Mouse (Mus musculus) forebrain, embryonic 12.5 days (tissue): ENCODE data around the gene Ube4b. TPM values are rescaled to one million over a fixed set of nuclear protein-coding genes. Genes with fewer than 3 reads are reported as not detected.

Experiments
- ATAC-seq: fragments of 200-750 bp; cut with Nextera tagmentation; 2 replicates; pipeline ENCODE4 v1.8.0; 2017; ENCODE audit warnings: moderate TSS enrichment; ENCODE audit not compliant: low FRiP score
- H3K27ac ChIP-seq: fragments of 300-500 bp; sonication (generic); 2 replicates; pipeline ENCODE4 v1.5.1; 2016; ENCODE audit warnings: mild to moderate bottlenecking
- H3K27me3 ChIP-seq: fragments of 300-500 bp; sonication (generic); 2 replicates; pipeline ENCODE4 v1.6.1; 2016; ENCODE audit warnings: mild to moderate bottlenecking
- H3K36me3 ChIP-seq: fragments of 300-500 bp; sonication (generic); replicated peaks from 2 replicates; pipeline ENCODE4 v1.6.1; 2016; ENCODE audit warnings: mild to moderate bottlenecking
- H3K4me1 ChIP-seq: fragments of 300-500 bp; sonication (generic); 2 replicates; pipeline ENCODE4 v1.6.1; 2016
- H3K4me2 ChIP-seq: fragments of 300-500 bp; sonication (generic); 2 replicates; pipeline ENCODE4 v1.6.1; 2016; ENCODE audit warnings: mild to moderate bottlenecking, moderate library complexity
- H3K4me3 ChIP-seq: fragments of 300-500 bp; sonication (generic); replicated peaks from 2 replicates; pipeline ENCODE4 v1.5.1; 2016; ENCODE audit warnings: mild to moderate bottlenecking
- H3K9ac ChIP-seq: fragments of 300-500 bp; sonication (generic); 2 replicates; pipeline ENCODE4 v1.6.1; 2016; ENCODE audit warnings: mild to moderate bottlenecking
- H3K9me3 ChIP-seq: fragments of 300-500 bp; sonication (generic); 2 replicates; pipeline ENCODE4 v1.6.1; 2016
- WGBS: fragments of 180-500 bp; shearing (Covaris S2); methylation state at CpG from one replicate; pipeline ENCODE4 v1.1.7; 2016; 5-methylcytosine and 5-hydroxymethylcytosine counted together
- polyA plus RNA-seq: library from polyadenylated mRNA; unstranded; fragments of >200 nt; fragmentation: Nextera tagmentation; extraction: Ambion mirVana; gene quantifications from 2 replicates; pipeline ENCODE4 v1.2.1, GENCODE M21; 2016

Gene Ube4b
- polyA plus RNA-seq, 1 experiment from 2014 or later = 68.9 TPM

DNA sequence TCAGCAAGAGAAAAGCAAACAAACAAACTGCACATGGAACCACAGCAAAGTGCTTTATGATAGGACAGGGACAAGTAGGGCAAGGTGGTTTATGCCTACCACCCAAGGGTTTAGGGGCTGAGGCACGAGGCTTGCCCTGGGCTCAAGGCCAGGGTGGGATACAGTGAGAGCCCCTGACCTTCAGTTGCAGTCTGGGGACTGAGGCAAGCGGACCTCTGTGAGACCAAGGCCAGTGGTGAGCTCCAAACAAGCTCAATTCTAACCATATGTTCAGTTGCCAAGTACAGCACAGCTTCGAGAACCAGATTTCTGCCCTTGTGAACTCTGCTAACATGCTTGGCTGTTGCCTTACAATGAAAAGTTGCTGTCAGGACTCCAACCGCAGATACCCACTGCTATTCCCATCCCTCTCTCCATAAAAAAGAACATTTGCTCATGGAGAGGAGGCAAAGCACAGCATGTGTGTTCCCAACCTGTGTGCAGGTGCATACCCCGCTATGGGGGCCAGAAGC lies 8.6 kb downstream of the Ube4b start:
- H3K27me3 ChIP-seq = no peaks in the 10 kb centered on the region
- no peak overlapping the region for H3K27ac ChIP-seq
- peaks cover 30% of the 10 kb centered on the region for H3K4me1 ChIP-seq
- ATAC-seq = no peak
- H3K9ac ChIP-seq = no peak overlapping the region
- H3K36me3 ChIP-seq = no peaks in the 10 kb centered on the region
- no peak overlapping the region for H3K4me3 ChIP-seq
- no peak overlapping the region for H3K4me2 ChIP-seq
- 86% methylated on average over 5 of the region's 5 CpGs for WGBS
- no peaks in the 10 kb centered on the region for H3K9me3 ChIP-seq

DNA sequence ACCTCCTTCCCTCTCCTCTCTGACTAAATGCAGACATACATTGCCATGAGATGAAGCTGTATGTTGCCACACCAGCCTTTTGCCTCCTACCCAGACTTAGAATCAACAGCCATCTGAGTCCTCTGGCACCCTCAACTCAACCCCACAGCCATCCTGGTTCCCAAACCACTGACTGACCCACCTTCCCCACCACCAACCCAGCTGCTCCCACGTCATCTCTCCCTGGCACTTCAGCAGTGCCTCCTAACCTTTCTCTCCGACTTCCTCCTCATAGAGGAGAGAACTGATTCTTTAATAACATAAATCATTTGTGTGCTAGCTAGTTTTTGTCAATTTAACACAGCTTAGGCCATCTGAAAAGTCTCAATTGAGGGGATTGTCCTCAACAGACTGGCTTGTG lies 9.6 kb downstream of the Ube4b start:
- Histone ChIP-seq H3K36me3 (peaks cover 4% of the 10 kb centered on the region; the same call in 1 of the 2 replicates), H3K4me1 (peaks cover 29% of the 10 kb centered on the region)

DNA sequence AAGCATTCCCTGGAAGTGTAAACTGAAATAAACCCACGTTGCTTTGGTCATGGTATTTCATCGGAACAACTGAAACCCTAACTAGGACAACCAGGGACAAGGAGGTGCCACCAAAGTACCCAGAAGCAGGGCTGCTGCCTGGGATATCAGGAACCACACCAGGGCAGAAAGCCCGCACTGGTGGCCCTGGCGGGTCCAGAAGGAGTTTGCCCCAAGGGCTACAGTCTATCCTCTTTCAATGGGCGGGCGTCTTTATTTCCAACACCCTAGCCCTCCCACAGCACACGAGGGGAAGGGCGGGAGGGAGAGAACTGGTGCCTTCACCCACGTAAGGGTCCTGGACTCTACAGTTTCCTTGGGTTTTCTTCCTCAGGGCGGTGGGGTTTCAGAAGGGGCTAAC lies 10.1 kb downstream of the Ube4b start:
- no peaks in the 10 kb centered on the region for H3K27me3 ChIP-seq
- 81% methylated on average over 10 of the region's 10 CpGs for WGBS
- H3K4me1 ChIP-seq = peaks cover 26% of the 10 kb centered on the region
- no peak overlapping the region for H3K9ac ChIP-seq
- H3K36me3 ChIP-seq = peaks cover 6% of the 10 kb centered on the region; the same call in 1 of the 2 replicates
- no peak overlapping the region for H3K4me2 ChIP-seq
- no peak overlapping the region for H3K4me3 ChIP-seq
- H3K27ac ChIP-seq = 0 out of 2 replicates have a peak overlapping the region, but pooled peaks have one; percentile 14
- ATAC-seq = no peak
- no peaks in the 10 kb centered on the region for H3K9me3 ChIP-seq

More for the DNA sequence above, 9.6 kb downstream of the Ube4b start:
- 73% methylated on average over 2 of the region's 2 CpGs for WGBS
- H3K27ac ChIP-seq = no peak overlapping the region
- H3K9ac ChIP-seq = no peak overlapping the region
- no peak overlapping the region for H3K4me2 ChIP-seq
- H3K9me3 ChIP-seq = no peaks in the 10 kb centered on the region
- H3K4me3 ChIP-seq = no peak overlapping the region
- H3K27me3 ChIP-seq = no peaks in the 10 kb centered on the region
- no peak for ATAC-seq

DNA sequence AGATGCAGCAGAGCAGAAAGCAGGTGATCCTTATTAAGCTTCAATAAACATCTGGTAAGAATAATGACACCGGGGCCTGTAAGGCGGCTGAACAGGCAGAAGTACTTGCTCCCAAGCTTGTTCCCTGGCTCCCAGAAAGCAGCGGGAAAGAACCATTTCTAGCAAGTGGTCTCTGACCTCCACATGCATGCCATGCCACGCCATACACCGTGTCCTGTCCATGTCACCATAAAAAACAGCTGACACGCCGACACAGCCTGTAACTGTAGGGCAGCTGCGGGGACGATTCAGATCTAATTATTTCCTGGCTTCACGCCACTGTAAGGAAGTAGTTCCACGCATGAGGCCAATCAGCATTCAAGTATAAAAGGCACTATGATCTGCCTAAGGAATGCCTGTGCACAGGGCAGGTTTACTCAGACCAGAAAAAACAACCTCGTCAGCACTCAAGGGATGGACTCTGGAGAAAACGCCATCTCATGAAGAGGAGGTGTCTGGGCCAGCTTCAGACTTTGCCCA lies 10.8 kb downstream of the Ube4b start:
- peaks cover 23% of the 10 kb centered on the region for H3K4me1 ChIP-seq
- H3K9me3 ChIP-seq = no peaks in the 10 kb centered on the region
- no peak for ATAC-seq
- H3K4me3 ChIP-seq = no peak overlapping the region
- peaks cover 8% of the 10 kb centered on the region; the same call in 1 of the 2 replicates for H3K36me3 ChIP-seq
- H3K9ac ChIP-seq = no peak overlapping the region
- H3K4me2 ChIP-seq = no peak overlapping the region
- no peaks in the 10 kb centered on the region for H3K27me3 ChIP-seq
- 0 out of 2 replicates have a peak overlapping the region, but pooled peaks have one; percentile 14 for H3K27ac ChIP-seq
- WGBS = 63% methylated on average over 13 of the region's 13 CpGs

DNA sequence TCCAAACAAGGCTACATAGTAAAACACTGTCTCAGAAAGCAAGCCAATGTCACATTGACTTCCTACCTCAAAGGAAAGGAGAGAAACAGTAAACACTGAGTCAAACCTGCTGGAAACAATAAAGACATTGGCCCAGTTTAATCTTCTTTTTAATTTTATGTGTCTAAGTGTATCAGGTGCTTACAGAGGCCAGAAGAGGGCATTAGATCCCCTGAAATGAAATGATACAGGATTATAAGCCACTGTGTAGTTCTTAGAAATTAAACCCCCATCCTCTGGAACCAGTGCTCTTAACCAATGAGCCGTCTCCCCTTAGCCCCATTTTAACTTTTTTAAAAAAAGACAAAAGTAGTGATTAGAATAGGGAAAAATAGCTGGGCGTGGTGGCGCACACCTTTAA lies 12.3 kb downstream of the Ube4b start:
- Histone ChIP-seq H3K4me1 (peaks cover 23% of the 10 kb centered on the region), H3K9ac (no peak overlapping the region), H3K27me3 (no peaks in the 10 kb centered on the region), H3K4me3 (no peak overlapping the region), H3K4me2 (no peak overlapping the region), H3K36me3 (peaks cover 14% of the 10 kb centered on the region), H3K27ac (no peak overlapping the region), H3K9me3 (no peaks in the 10 kb centered on the region)
- no peak for ATAC-seq
- 93% methylated on average over 3 of the region's 3 CpGs for WGBS

DNA sequence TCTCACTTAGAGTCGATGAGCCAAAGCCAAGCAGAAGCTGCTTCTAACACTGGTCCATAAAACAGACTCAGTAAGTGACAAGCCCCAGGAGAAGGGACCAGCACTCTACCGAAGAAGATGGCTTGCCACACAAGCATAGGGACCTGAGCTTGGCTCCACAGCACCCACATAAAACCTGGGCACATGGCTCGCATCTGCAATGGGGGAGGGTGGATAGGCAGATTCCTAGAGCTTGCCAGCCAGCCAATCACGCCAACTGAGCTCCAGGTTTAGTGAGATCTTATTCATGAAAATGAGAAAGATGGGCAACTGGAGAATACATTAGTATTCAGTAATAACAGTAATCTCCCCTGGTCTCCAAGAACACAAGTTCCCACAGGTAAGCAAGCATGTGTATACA lies 16.8 kb downstream of the Ube4b start:
- no peak for ATAC-seq
- H3K9me3 ChIP-seq = no peaks in the 10 kb centered on the region
- peaks cover 11% of the 10 kb centered on the region for H3K4me1 ChIP-seq
- H3K36me3 ChIP-seq = peaks cover 18% of the 10 kb centered on the region
- H3K9ac ChIP-seq = no peak overlapping the region
- no peak overlapping the region for H3K27ac ChIP-seq
- no peak overlapping the region for H3K4me3 ChIP-seq
- 95% methylated on average over 4 of the region's 4 CpGs for WGBS
- H3K4me2 ChIP-seq = no peak overlapping the region
- H3K27me3 ChIP-seq = no peaks in the 10 kb centered on the region

DNA sequence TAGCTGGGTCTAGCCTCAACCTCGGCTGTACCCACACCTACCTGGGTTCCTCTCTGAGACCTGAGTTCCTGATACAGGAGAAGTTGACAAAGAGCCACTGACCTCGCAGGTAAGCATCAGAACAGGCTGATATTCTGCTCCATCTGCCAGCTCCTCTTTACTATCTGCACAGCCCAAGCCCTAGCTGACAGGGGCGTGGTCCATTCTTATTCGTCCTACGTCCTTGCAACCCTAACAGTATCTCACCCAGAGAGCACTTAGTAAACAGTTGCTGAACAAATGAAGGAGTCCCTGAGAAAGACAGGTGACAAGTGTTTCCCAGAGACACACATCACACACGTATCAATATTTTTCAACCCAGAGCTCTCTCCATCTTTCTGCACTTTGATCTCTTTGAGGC lies 18.2 kb downstream of the Ube4b start:
- H3K9me3 ChIP-seq = no peaks in the 10 kb centered on the region
- no peak overlapping the region for H3K9ac ChIP-seq
- no peak overlapping the region for H3K27ac ChIP-seq
- H3K4me1 ChIP-seq = peaks cover 25% of the 10 kb centered on the region
- ATAC-seq = no peak
- 90% methylated on average over 6 of the region's 6 CpGs for WGBS
- no peak overlapping the region for H3K4me3 ChIP-seq
- peaks cover 18% of the 10 kb centered on the region for H3K36me3 ChIP-seq
- H3K27me3 ChIP-seq = no peaks in the 10 kb centered on the region
- H3K4me2 ChIP-seq = no peak overlapping the region

DNA sequence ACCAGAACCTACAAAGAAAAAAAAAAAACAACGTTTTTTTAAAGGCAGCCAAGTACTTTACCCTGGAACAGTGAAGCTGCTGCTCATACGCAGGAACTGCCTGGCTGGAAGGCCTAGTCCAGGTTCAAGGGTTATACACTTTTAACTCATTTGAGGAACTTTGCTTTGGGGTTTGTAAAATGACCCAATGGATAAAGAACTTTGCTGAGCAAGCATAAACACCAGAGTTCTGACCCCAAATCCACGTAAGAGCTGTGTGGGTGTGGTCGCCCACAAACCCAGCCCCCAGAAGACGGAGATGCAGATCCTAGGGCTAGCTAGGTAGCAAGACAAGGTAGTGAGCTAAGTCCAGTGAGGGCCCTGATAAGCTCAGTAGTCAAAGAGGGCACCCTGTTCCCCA lies 19.1 kb downstream of the Ube4b start:
- Histone ChIP-seq H3K4me1 (peaks cover 30% of the 10 kb centered on the region), H3K27ac (no peak overlapping the region), H3K36me3 (peaks cover 18% of the 10 kb centered on the region), H3K4me2 (no peak overlapping the region), H3K9ac (no peak overlapping the region), H3K4me3 (no peak overlapping the region), H3K9me3 (no peaks in the 10 kb centered on the region), H3K27me3 (no peaks in the 10 kb centered on the region)
- 89% methylated on average over 5 of the region's 5 CpGs for WGBS
- no peak for ATAC-seq

DNA sequence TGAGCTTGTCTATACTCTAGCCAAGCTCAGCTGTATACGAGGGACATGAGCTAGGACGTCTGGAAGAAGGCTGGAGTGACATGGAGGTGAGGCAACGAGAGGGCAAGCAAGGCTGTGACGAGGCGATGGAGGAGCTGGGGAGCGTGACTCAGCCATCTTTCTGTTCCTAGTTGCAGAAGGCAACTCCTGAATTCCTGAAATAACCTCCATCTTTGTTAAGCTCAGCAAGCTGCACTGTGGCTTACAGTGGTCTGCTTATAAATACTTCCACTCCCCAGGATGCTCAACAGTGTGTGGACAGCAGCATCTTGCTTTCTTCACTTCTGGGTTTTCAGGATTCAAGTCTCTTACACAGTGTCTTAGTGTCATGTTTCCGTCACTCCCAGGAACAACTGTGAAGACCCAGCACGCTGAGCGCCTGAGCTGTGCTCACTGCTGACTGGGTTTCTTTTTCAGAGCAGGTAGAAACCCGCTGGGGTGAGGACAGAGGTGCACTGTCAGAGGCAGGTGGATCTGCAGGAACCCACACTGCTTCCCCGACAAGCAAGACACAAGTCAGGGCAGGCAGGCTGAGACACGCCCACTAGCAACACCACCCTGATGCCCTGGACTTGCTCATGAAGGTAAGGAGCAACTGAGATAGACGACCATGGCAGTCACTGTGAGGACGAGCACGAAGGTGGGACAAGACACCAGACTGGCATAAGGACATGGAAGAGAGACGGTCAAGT lies 20.7 kb downstream of the Ube4b start:
- no peak overlapping the region for H3K9ac ChIP-seq
- peaks cover 30% of the 10 kb centered on the region for H3K4me1 ChIP-seq
- no peak overlapping the region for H3K27ac ChIP-seq
- no peak overlapping the region for H3K4me3 ChIP-seq
- 79% methylated on average over 16 of the region's 16 CpGs for WGBS
- H3K4me2 ChIP-seq = no peak overlapping the region
- peaks cover 10% of the 10 kb centered on the region for H3K36me3 ChIP-seq
- H3K9me3 ChIP-seq = no peaks in the 10 kb centered on the region
- no peak for ATAC-seq
- H3K27me3 ChIP-seq = no peaks in the 10 kb centered on the region

DNA sequence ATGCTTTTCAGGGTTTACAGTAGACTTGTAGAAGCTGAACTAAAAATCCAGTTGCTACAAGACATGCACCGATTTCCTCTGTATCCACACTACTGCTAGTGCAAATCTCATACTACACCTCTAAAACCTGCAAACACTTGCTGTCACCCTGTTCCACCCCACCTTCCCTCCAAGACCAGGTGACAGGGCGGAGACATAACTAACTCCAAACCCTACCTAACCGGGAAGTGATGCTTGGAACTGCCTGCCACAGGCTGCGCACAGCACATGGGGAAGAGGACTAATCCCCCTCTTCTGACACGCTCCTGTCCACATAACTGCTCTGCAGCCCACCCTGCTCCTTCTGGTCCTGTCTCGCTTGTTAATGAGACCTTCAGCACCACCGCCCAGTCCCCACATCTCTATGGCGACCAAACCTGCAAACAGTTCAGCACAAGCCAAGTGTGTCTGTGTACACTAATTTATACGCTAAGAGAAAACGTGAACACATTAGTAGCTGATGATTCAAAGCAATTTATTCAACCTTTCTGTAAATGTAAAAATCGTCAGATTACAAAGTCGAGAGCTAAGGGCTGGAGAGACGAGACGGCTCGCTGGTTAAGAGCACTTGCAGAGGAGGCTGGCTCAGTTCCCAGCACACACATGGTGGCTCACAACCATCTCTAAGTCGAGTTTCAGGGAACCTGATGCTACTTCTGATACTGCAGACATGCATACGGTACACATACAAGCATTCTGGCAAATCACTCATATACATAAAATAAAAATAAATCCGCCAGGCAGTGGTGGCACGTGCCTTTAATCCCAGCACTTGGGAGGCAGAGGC lies 21.7 kb downstream of the Ube4b start:
- H3K27ac ChIP-seq = no peak overlapping the region
- H3K36me3 ChIP-seq = 0 out of 2 replicates have a peak, but pooled peaks cover 5% of the 10 kb centered on the region
- 65% methylated on average over 19 of the region's 19 CpGs for WGBS
- no peak overlapping the region for H3K9ac ChIP-seq
- H3K4me2 ChIP-seq = no peak overlapping the region
- H3K4me3 ChIP-seq = no peak overlapping the region
- ATAC-seq = no peak
- H3K4me1 ChIP-seq = peaks cover 30% of the 10 kb centered on the region
- no peaks in the 10 kb centered on the region for H3K9me3 ChIP-seq
- no peaks in the 10 kb centered on the region for H3K27me3 ChIP-seq

DNA sequence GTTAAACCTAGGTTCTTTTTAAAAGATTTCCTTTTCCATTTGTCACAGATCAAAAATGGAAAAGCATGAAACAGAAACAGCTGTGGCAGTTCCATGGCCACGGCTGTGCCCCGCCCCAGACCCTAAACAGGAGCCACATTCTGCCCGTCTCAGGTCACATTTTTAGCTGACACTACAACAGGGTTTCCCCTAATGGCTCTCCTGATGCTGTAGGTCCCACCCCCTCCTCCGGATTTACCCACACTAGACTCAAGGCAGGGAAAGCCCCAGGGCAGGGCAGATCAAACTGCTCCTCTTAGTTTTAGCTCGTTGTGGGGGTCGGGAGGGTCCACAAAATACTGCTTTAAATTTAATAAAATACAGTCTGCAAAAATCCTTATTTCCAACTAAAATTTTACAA lies 23.5 kb downstream of the Ube4b start:
- Histone ChIP-seq H3K36me3 (peaks cover 10% of the 10 kb centered on the region), H3K9ac (no peak overlapping the region), H3K4me2 (no peak overlapping the region), H3K9me3 (no peaks in the 10 kb centered on the region), H3K4me1 (peaks cover 32% of the 10 kb centered on the region), H3K4me3 (no peak overlapping the region), H3K27ac (no peak overlapping the region), H3K27me3 (no peaks in the 10 kb centered on the region)
- 66% methylated on average over 6 of the region's 6 CpGs for WGBS
- no peak for ATAC-seq

DNA sequence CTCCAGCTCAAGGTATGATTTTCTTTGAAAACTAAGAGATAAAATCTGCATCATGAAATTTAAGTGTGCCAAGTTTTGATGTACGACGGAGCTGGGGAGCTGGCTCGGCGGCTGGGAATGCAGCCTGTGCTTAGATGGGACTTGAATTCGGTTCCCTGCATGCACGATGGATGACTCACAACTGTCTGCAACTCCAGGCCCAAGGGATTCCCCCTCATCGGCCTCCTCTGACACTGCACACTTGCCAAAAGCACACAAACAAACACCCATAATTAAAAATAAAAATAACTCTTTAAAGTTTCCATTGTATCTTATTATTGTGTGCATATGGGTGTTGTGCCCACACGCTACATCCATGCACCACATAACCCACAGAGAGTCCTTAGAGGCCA lies 25.0 kb downstream of the Ube4b start:
- H3K27ac ChIP-seq = no peak overlapping the region
- peaks cover 32% of the 10 kb centered on the region for H3K4me1 ChIP-seq
- ATAC-seq = no peak
- H3K9ac ChIP-seq = no peak overlapping the region
- H3K4me3 ChIP-seq = no peak overlapping the region
- peaks cover 19% of the 10 kb centered on the region for H3K36me3 ChIP-seq
- H3K4me2 ChIP-seq = no peak overlapping the region
- WGBS = 90% methylated on average over 8 of the region's 8 CpGs
- no peaks in the 10 kb centered on the region for H3K9me3 ChIP-seq
- H3K27me3 ChIP-seq = no peaks in the 10 kb centered on the region
